Mouse (Mus musculus) right cerebral cortex, postnatal 25 days (tissue): ENCODE measurements at regions not wholly inside any gene's neighbourhood (a gene's known extent, or its start where the extent isn't known, plus 50 kb on each side); places are given as distances from the start of the nearest gene placed in this dataset.

Source experiments
- DNase-seq: peaks from one replicate; pipeline ENCODE4 v3.0.0; 2022

- DNase-seq, result peak; percentile 25
These were observed 139.9 kb downstream of the Gm11011 start for GRCm38 (mm10) chr2:169447495-169448280.

DNA sequence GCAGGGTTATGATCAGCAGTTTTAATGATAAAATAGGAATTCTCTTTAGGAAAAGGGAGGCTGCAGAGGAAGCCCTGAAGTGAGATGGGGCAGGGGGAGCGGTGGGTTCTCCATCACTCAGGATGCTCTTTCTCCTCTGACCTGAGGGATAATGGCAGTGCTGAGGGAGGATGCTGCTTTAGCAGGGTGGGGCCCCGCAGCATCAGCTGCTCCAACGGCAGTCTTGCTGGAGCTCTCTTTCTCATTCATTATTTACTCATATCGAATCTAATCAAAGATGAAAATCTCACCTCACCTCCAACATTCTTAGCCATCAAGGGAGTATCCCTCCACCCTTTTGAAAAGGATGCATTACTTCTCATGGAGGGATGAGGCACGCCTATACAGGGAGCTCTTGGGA lies 141.7 kb downstream of the Gm11011 start:
- no peak for DNase-seq

- DNase-seq, result no peak
These were observed 142.2 kb downstream of the Gm11011 start for GRCm38 (mm10) chr2:169445371-169445770.

- no peak for DNase-seq
These were observed 144.3 kb downstream of the Gm11011 start for GRCm38 (mm10) chr2:169443271-169443670.

DNA sequence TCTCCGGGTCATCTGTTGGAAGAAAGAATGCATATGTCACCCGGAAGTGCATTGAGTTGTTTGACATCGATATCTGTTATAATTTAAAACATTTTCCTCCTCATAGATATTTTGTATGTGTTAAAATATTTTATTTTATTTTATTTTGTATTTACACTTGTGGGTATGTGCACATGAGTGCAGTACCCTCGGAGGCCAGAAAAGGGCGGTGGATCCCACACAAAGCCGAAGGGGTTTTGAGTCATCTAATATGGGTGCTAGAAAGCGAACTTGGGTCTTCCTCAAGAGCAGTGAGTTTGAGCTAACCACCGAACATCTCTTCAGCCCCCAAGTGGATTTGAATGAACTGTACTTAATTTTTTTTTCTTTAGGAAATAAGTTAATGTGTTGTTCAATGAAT lies 156.0 kb downstream of the Gm11011 start:
- no peak for DNase-seq

- DNase-seq, result no peak
These were observed 158.1 kb downstream of the Gm11011 start for GRCm38 (mm10) chr2:169429411-169429810.

DNA sequence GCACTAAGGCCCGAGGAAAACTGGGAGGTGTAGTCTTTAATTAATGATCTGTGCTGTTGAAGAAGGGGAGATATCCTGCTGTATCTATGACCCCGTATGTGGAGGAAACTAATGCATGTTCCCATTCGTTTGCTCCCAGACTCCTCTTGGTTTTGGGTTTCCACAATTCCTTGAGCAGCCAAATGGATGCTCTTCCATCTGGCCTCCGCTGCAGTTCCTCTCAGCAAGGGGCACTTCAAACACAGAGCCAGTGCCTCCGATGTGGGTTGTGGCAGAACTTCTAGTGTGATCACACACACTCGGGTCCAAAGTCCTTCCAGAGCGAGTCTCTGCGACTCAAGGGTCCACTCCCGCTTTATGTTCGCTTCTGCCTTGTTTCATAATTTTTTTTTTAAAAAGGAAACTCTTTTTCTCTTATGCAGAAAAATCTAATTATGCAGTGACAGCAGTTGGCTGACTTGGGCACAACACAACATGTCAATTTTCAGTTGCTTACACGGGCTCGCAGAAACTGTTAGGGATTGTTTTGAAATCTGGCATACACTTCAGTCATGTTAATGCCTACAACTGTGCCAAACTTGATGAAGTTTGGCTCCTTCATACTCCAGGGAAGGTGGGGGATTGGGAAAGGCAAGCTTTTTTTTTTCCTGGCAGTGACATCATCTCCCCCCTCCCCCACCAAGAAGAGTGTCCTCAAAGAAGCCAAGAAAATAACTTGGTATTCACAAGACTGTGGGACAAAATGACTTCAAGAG lies 163.2 kb downstream of the Gm11011 start:
- DNase-seq, result no peak

DNA sequence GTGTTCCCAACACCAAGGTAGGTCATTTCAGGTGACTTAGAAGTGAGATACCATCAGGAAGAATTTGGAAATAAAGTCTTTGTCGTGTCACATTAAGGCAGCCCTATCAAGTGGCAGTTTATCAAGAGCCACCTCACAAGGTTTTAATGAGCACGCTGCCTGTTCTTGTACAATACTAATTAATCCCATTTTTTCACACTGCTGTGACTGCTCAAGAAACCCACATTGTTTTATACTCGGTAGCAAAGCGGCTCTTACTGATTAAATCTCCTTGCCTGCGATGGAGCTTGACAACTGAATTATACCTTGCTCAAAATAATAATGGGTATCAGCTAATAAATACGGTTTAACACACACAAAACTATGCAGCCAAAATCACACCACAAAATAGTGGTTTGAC lies 175.2 kb downstream of the Gm11011 start:
- DNase-seq, result no peak

GRCm38 (mm10) chr2:169410080-169410479 lies 177.5 kb downstream of the Gm11011 start:
- DNase-seq, result no peak

DNA sequence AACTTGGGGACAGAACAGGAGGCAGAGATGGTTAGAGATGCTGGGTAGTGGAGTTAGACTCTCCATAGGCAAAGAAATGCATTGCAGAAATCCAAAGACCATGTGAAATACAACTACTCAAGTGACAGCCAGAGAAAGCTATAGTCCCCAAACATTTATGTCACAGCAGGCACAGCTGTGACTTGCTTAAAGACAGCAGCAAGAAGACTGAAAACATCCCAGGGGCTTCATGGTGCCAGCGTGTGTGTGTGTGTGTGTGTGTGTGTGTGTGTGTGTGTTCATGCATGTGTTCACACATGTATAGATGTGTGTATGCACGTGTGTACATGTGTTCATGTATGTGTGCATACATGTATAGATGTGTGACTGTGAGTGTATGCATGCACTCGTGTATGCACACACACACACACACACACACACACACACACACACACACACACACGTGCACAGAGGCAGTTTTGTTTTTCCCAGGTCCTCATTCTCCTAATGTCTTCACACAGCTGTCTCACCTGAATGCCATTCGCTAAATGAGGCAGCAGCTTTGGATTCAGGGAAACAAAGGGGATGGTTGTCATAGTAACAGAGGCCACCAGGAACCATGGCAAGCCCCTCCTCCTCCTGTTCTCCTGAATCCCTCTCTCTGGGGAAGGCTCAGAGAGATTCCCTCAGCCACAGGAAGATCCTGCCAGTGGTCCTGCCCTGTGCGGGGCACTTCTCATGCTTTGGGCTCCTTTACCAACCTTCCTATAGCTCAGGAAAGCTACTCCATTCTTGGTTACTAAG lies 182.4 kb downstream of the Gm11011 start:
- no peak for DNase-seq

GRCm38 (mm10) chr2:169397758-169398157 lies 189.8 kb downstream of the Gm11011 start:
- DNase-seq, result no peak

- DNase-seq, result no peak
These were observed 190.5 kb downstream of the Gm11011 start for GRCm38 (mm10) chr2:169397013-169397412.

GRCm38 (mm10) chr2:169396294-169396693 lies 191.3 kb downstream of the Gm11011 start:
- no peak for DNase-seq

DNA sequence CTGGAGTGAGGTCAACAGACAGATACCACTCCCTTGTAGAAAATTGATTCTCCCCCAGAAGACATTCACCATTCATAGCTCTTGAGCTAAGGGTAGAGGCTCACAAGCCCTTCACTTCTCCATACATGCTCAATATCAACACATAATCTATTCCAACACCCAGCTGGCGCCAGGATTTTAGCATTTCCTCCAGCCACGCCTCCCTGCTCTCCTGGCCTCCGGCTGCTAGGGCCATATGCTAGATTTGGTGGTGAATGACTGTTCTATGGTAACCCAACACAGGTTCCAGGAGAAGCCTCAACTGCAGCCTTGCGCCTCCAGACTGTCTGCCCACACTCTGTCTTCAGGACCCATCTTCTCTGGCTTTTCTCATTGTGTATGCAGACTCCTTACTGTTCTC lies 197.9 kb downstream of the Gm11011 start:
- peak; percentile 4 for DNase-seq

DNA sequence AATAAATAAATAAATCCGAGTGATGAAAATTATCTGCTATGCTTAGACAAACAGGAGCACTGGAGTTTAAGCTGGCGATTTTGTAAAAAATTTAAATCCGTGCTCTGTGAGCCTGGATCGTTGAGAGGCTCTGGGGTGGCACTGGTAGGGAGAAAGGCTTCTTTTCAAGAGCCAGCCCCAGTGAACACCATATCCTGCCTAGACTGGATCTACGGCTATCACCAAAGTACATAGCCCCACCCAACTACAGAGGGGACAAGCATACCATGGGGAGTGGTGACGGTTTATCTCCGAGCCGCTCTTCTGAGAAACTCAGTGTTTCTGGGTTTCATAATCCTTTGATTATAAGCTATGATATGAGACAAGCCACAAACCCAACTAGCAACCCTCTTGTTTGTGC lies 199.0 kb downstream of the Gm11011 start:
- DNase-seq, result no peak

GRCm38 (mm10) chr2:169387765-169388518 lies 199.6 kb downstream of the Gm11011 start:
- DNase-seq, result no peak

DNA sequence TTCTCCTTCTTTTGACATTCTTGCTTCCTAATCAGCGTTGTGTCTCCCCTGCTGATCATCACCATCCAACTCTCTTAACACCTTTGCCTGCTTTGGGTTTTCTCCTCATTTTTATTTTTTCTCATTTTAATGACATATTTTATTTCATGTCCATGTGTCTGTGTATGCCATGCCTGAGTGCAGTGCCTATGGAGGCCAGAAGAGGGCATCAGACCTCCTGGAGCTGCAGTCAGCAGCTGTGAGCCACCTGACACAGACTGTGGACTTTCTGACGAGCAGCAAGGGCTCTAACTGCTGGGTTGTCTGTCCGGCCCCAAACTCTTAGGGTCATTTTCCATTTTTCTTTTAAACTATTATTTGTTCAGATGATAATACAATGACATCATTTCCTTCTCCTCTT lies 203.8 kb downstream of the Gm11011 start:
- DNase-seq, result no peak

GRCm38 (mm10) chr2:169373069-169373468 lies 214.5 kb downstream of the Gm11011 start:
- DNase-seq, result no peak

DNA sequence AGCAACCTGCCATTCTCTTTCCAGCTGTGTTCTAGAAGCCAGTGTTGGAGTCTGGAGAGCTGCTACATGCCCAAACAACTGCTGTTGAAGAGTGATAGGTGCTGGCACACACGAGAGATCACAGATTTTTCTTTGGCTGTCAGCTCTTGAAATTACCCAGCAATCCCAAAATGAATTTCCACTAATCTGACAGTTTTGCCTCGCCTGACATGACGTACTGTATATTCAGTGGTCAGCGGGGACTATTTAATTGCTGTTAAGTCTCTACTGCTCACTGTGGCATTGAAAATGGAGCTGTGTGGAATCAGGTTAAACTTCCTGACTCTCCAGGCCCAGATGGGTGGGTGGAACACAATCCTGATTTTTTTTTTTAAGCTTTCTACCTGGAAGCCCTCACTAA lies 222.5 kb downstream of the Gm11011 start:
- no peak for DNase-seq

DNA sequence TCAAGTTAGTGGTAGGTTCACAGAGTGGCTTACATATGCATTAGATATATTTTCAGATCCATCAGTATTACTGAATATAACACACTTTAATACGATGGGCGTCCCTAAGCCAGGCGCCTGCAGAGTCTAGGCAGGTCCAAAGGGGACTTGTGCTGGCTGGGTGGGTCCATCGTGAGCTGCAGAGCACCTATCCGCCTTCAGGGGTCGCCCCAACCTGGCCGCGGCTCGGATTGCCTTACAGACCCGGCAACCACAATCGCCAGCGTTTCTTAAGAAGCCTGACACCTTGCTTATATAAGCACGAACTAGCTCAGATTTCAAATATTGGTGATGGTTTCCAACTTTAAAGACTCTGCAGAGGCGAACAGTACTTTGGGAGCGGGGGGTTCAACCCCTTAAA lies 227.3 kb downstream of the Gm11011 start:
- DNase-seq, result peak; percentile 31

GRCm38 (mm10) chr2:169357400-169357799 lies 230.1 kb downstream of the Gm11011 start:
- DNase-seq, result no peak

- no peak for DNase-seq
These were observed 236.0 kb downstream of the Gm11011 start for GRCm38 (mm10) chr2:169351547-169351946.

DNA sequence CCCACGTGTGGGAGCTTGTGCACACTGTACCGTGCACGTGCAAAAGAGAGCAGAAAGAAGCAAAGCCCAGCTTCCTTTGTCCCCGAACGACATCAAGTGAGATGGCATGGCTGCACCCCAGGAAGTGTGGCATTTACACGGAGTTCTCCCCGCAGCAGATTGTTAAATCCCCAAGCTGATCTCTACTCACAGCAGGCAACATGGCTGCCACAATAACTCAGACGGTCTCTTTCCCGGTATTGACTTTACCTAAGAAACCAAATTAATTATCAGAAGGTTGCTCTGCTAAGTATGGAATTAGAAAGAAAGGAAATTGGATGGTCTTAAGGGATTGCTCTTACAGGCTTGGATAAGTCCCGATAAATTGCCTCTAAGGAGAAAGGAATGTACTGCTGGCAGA lies 241.4 kb downstream of the Gm11011 start:
- no peak for DNase-seq
